Mouse (Mus musculus): ENCODE measurements at regions not wholly inside any gene's neighbourhood (a gene's known extent, or its start where the extent isn't known, plus 50 kb on each side); places are given as distances from the start of the nearest gene placed in this dataset.

GRCm38 (mm10) chr16:44674198-44674597, 49.9 kb upstream of the Nepro start:
- Histone ChIP-seq H3K4me3 (replicated peaks) (no peak overlapping the region), H3K36me3 (no peaks in the 10 kb centered on the region), H3K4me2 (no peak overlapping the region), H3K27ac (no peak overlapping the region), H3K4me1 (replicated peaks) (peaks cover 36% of the 10 kb centered on the region), H3K9me3 (no peaks in the 10 kb centered on the region), H3K9ac (replicated peaks) (no peak overlapping the region), H3K27me3 (no peaks in the 10 kb centered on the region)
- WGBS = 93% methylated on average over 3 of the region's 3 CpGs
- ATAC-seq (ENCODE audit: insufficient number of reproducible peaks, insufficient read depth, low FRiP score, low TSS enrichment, low read depth) = no peak

GRCm38 (mm10) chr16:44672422-44672819, 51.7 kb upstream of the Nepro start:
- peak; percentile 62 for ATAC-seq (ENCODE audit: insufficient number of reproducible peaks, insufficient read depth, low FRiP score, low TSS enrichment, low read depth)
- H3K9ac ChIP-seq (replicated peaks) = no peak overlapping the region

GRCm38 (mm10) chr16:44671551-44672421, 52.3 kb upstream of the Nepro start:
- Histone ChIP-seq H3K4me3 (replicated peaks) (no peak overlapping the region), H3K27me3 (no peaks in the 10 kb centered on the region), H3K9ac (replicated peaks) (peak overlapping the region; percentile 38), H3K4me2 (no peak overlapping the region; the same call in 1 of the 2 replicates), H3K36me3 (no peaks in the 10 kb centered on the region), H3K27ac (peak overlapping the region; percentile 92), H3K4me1 (replicated peaks) (peaks cover 49% of the 10 kb centered on the region), H3K9me3 (no peaks in the 10 kb centered on the region)
- ATAC-seq (ENCODE audit: insufficient number of reproducible peaks, insufficient read depth, low FRiP score, low TSS enrichment, low read depth) = peak; percentile 71
- 7% methylated on average over 22 of the region's 22 CpGs for WGBS

More at GRCm38 (mm10) chr16:44672422-44672819, 51.7 kb upstream of the Nepro start:
- H3K4me2 ChIP-seq = peak overlapping the region; percentile 25; the same call in 1 of the 2 replicates
- no peak overlapping the region for H3K4me3 ChIP-seq (replicated peaks)
- H3K27me3 ChIP-seq = no peaks in the 10 kb centered on the region
- H3K9me3 ChIP-seq = no peaks in the 10 kb centered on the region
- H3K27ac ChIP-seq = peak overlapping the region; percentile 92
- H3K36me3 ChIP-seq = no peaks in the 10 kb centered on the region
- 5% methylated on average over 14 of the region's 14 CpGs for WGBS
- H3K4me1 ChIP-seq (replicated peaks) = peaks cover 42% of the 10 kb centered on the region

GRCm38 (mm10) chr16:44668061-44668460, 56.0 kb upstream of the Nepro start:
- Histone ChIP-seq H3K9me3 (no peaks in the 10 kb centered on the region), H3K27me3 (no peaks in the 10 kb centered on the region), H3K27ac (peak overlapping the region; percentile 95), H3K4me3 (replicated peaks) (no peak overlapping the region), H3K36me3 (no peaks in the 10 kb centered on the region), H3K4me1 (replicated peaks) (peaks cover 76% of the 10 kb centered on the region), H3K4me2 (no peak overlapping the region), H3K9ac (replicated peaks) (no peak overlapping the region)
- ATAC-seq (ENCODE audit: insufficient number of reproducible peaks, insufficient read depth, low FRiP score, low TSS enrichment, low read depth) = no peak
- 89% methylated on average over 6 of the region's 6 CpGs for WGBS

GRCm38 (mm10) chr16:44667118-44667517, 57.0 kb upstream of the Nepro start:
- no peaks in the 10 kb centered on the region for H3K9me3 ChIP-seq
- no peak overlapping the region for H3K4me3 ChIP-seq (replicated peaks)
- H3K9ac ChIP-seq (replicated peaks) = no peak overlapping the region
- no peaks in the 10 kb centered on the region for H3K27me3 ChIP-seq
- H3K4me1 ChIP-seq (replicated peaks) = peaks cover 73% of the 10 kb centered on the region
- H3K27ac ChIP-seq = peak overlapping the region; percentile 95
- no peak for ATAC-seq (ENCODE audit: insufficient number of reproducible peaks, insufficient read depth, low FRiP score, low TSS enrichment, low read depth)
- WGBS = 15% methylated on average over 6 of the region's 6 CpGs
- no peak overlapping the region for H3K4me2 ChIP-seq
- H3K36me3 ChIP-seq = no peaks in the 10 kb centered on the region

- peak overlapping the region; percentile 95 for H3K27ac ChIP-seq
- H3K4me3 ChIP-seq (replicated peaks) = no peak overlapping the region
- no peaks in the 10 kb centered on the region for H3K9me3 ChIP-seq
- H3K36me3 ChIP-seq = no peaks in the 10 kb centered on the region
- peak overlapping the region; percentile 29 for H3K4me2 ChIP-seq
- WGBS = 3% methylated on average over 7 of the region's 7 CpGs
- H3K9ac ChIP-seq (replicated peaks) = no peak overlapping the region
- peaks cover 67% of the 10 kb centered on the region for H3K4me1 ChIP-seq (replicated peaks)
- peak; percentile 96 for ATAC-seq (ENCODE audit: insufficient number of reproducible peaks, insufficient read depth, low FRiP score, low TSS enrichment, low read depth)
- H3K27me3 ChIP-seq = no peaks in the 10 kb centered on the region
Observed at GRCm38 (mm10) chr16:44666431-44666997, 57.6 kb upstream of the Nepro start.

GRCm38 (mm10) chr16:44665491-44665931, 58.6 kb upstream of the Nepro start:
- ATAC-seq (ENCODE audit: insufficient number of reproducible peaks, insufficient read depth, low FRiP score, low TSS enrichment, low read depth) = peak; percentile 71
- H3K4me2 ChIP-seq = peak overlapping the region; percentile 29
- peak overlapping the region; percentile 95 for H3K27ac ChIP-seq

GRCm38 (mm10) chr16:44662966-44663600, 61.0 kb upstream of the Nepro start:
- Histone ChIP-seq H3K4me2 (peak overlapping the region; percentile 19; the same call in 1 of the 2 replicates), H3K9ac (replicated peaks) (no peak overlapping the region), H3K9me3 (no peaks in the 10 kb centered on the region), H3K36me3 (no peaks in the 10 kb centered on the region), H3K27me3 (no peaks in the 10 kb centered on the region), H3K4me1 (replicated peaks) (peaks cover 59% of the 10 kb centered on the region), H3K27ac (peak overlapping the region; percentile 95), H3K4me3 (replicated peaks) (no peak overlapping the region)
- 42% methylated on average over 6 of the region's 6 CpGs for WGBS
- ATAC-seq (ENCODE audit: insufficient number of reproducible peaks, insufficient read depth, low FRiP score, low TSS enrichment, low read depth) = no peak

More at GRCm38 (mm10) chr16:44665491-44665931, 58.6 kb upstream of the Nepro start:
- WGBS = 13% methylated on average over 9 of the region's 9 CpGs
- peaks cover 69% of the 10 kb centered on the region for H3K4me1 ChIP-seq (replicated peaks)
- no peak overlapping the region for H3K9ac ChIP-seq (replicated peaks)
- no peaks in the 10 kb centered on the region for H3K36me3 ChIP-seq
- H3K9me3 ChIP-seq = no peaks in the 10 kb centered on the region
- H3K27me3 ChIP-seq = no peaks in the 10 kb centered on the region
- H3K4me3 ChIP-seq (replicated peaks) = no peak overlapping the region

GRCm38 (mm10) chr16:44660996-44661876, 62.9 kb upstream of the Nepro start:
- no peak for ATAC-seq (ENCODE audit: insufficient number of reproducible peaks, insufficient read depth, low FRiP score, low TSS enrichment, low read depth)
- Histone ChIP-seq H3K4me2 (no peak overlapping the region), H3K9me3 (0 out of 2 replicates have a peak, but pooled peaks cover 2% of the 10 kb centered on the region), H3K27ac (peak overlapping the region; percentile 53), H3K36me3 (no peaks in the 10 kb centered on the region), H3K4me1 (replicated peaks) (peaks cover 44% of the 10 kb centered on the region), H3K9ac (replicated peaks) (no peak overlapping the region), H3K27me3 (no peaks in the 10 kb centered on the region), H3K4me3 (replicated peaks) (no peak overlapping the region)
- whole genome bisulfite sequencing = 69% methylated on average over 4 of the region's 4 CpGs

GRCm38 (mm10) chr16:44658306-44658705, 65.8 kb upstream of the Nepro start:
- Histone ChIP-seq H3K4me2 (no peak overlapping the region), H3K4me3 (replicated peaks) (no peak overlapping the region), H3K36me3 (no peaks in the 10 kb centered on the region), H3K4me1 (replicated peaks) (peaks cover 15% of the 10 kb centered on the region), H3K27ac (no peak overlapping the region), H3K9me3 (0 out of 2 replicates have a peak, but pooled peaks cover 3% of the 10 kb centered on the region), H3K27me3 (no peaks in the 10 kb centered on the region), H3K9ac (replicated peaks) (no peak overlapping the region)
- WGBS = 63% methylated on average over 8 of the region's 8 CpGs
- ATAC-seq (ENCODE audit: insufficient number of reproducible peaks, insufficient read depth, low FRiP score, low TSS enrichment, low read depth) = no peak

Measured in limb, embryonic 12.5 days (tissue).